Mouse (Mus musculus): ENCODE data around the gene Vmn2r38.
"Not testable (repeated sequence)": the region's sequence is repeated elsewhere in the genome, so short reads cannot be mapped to it uniquely, and the experiment has no call there.

Gene Vmn2r38

DNA sequence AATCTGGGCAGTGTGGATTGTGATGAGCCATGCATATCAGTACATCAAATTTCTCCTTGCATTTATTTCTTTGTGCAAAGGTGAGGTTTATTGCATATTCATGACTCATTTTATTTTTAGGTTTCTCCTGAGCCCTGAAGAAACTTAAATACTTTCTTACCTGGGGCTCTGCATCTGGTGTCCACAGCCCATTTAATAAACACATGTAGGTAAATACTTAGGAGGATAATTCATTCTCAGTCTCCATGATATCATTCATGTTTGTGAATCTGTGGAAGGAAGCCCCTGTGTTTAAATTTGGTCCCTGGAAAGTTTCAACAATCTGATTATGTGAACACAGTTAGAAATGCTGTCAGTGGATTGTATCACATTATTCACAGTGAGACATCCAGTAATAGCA, at the start of gene Vmn2r38:
Vmn2r38 (minus strand) TSS at position 101 of the 400 bp plus-strand sequence.
- not testable (repeated sequence) for DNase-seq (ENCODE audit: low read depth)

DNA sequence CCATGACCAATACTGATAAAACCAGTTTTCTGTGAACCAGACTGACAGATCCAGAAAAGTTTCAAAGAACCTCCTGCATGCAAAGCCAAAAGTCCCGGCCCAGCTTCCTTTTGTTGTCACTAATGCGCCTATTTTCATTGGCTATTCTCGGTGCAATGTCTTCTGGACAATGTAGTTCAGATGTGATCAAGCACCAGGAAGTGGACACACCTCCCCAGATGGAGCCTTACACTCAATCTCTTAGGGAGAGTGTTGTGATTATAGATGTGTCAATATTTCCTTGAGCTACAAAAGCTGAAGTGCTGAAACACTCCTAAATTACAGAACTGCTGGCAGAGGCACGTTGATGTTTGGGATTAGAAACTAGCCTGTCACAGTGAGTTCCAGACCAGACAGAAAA, 32.3 kb downstream of the Vmn2r38 start:
- DNase-seq (ENCODE audit: low read depth), result not testable (repeated sequence)

DNA sequence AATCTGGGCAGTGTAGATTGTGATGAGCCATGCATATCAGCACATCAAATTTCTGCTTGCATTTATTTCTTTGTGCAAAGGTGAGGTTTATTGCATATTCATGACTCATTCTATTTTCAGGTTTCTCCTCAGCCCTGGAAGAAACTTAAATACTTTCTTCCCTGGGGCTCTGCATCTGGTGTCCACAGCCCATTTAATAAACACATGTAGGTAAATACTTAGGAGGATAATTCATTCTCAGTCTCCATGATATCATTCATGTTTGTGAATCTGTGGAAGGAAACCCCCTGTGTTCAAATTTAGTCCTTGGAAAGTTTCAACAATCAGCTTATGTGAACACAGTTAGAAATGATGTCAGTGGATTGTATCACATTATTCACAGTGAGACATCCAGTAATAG, 67.0 kb downstream of the Vmn2r38 start, which contains the start of gene Vmn2r39:
Vmn2r39 (minus strand) TSS at position 101 of the 400 bp plus-strand sequence.
- not testable (repeated sequence) for DNase-seq (ENCODE audit: low read depth)

Data from induced T-regulatory cell, adult 2 months (primary cell).